Mouse (Mus musculus): ENCODE measurements around the gene Tnni3. TPM values are rescaled to one million over a fixed set of nuclear protein-coding genes. Genes with fewer than 3 reads are reported as not detected.

The Tnni3 gene
- total and polyA plus RNA-seq, 3 experiments = 328 to 353 TPM; not detected in 1

DNA sequence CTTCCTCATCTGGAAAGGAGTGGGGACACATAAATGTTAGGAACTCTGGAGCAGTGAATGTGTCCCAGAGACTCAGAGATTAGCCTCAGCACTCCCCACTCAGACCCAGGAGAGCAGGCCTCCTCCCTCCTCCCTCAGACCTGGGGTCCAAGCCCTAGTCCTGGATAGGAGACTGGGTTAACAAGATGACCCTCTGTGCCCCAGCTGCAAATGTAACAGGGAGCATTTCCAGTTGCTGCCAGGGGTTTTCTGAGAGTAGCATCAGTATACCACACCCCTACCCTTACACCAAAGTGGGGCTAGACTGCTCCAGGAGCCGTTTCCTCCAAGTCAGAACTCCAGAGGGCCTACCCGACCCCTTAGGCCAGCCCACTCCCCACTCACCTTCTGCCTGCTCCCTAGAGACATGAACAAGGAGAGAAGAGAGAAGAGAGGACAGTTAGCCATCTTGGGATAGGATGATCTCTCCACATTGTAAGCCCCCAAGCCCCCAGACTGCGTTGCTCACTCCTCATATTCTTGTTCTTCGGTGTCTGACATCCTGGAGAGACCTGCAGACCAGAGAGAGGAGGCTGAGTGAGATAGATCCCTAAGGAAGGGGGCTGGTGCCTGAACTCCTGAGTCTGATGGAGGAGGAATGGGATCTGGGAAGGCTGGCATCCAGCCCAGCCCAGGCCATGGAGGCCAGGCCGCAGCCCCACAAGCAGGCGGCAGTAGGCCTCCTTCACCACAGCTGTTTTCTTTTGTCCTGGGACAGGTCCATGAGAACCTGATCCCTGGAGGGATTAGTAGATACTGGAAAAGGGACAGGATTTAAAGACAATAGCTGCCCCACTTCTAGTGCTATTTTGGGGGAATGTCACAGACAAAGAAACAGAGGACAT, 10.0 kb downstream of the Tnni3 start:
- Histone ChIP-seq H3K4me1 (ENCODE audit: control insufficient read depth in 1 of 2, insufficient read depth in 2 of 2, low read length in 2 of 2) (peaks cover 3 to 19% of the 10 kb centered on the region in 2 experiments), H3K27ac (ENCODE audit: control insufficient read depth, low read depth, low read length) (no peak overlapping the region), H3K27me3 (ENCODE audit: control insufficient read depth in 1 of 2, insufficient read depth in 2 of 2, low read length in 2 of 2) (no peaks in the 10 kb centered on the region), H3K9me3 (replicated peaks; ENCODE audit: insufficient read depth, low read length) (no peaks in the 10 kb centered on the region), H3K36me3 (ENCODE audit: control insufficient read depth in 1 of 2, insufficient read depth in 2 of 2, low read length in 2 of 2) (peaks cover 0 to 18% of the 10 kb centered on the region in 2 experiments; a peak in 2 of 4 replicates), H3K4me3 (ENCODE audit: control insufficient read depth in 1 of 2, insufficient read depth in 1 of 2, low read depth in 2 of 2, low read length in 2 of 2) (no peak overlapping the region), H3K79me2 (ENCODE audit: control insufficient read depth, insufficient read depth, low read length, poor library complexity) (no peaks in the 10 kb centered on the region), H3K9ac (ENCODE audit: control insufficient read depth, low read depth, low read length, poor library complexity, severe bottlenecking) (no peak overlapping the region)
- DNase-seq (ENCODE audit: low read depth, low spot score) = no peak
- no peak for TF ChIP-seq USF1 (IDR thresholded peaks at IDR 0.05; ENCODE audit: low read depth, low read length)
- no peak for TF ChIP-seq ZNF384 (IDR thresholded peaks at IDR 0.05; ENCODE audit: low read depth, low read length)
- TF ChIP-seq POLR2AphosphoS2 (IDR thresholded peaks at IDR 0.05; ENCODE audit: low read length) = no peak
- TF ChIP-seq SIN3A (IDR thresholded peaks at IDR 0.05; ENCODE audit: low read length) = no peak
- no peak for TF ChIP-seq CHD1 (IDR thresholded peaks at IDR 0.05; ENCODE audit: low read depth, low read length)
- TF ChIP-seq MEF2A (IDR thresholded peaks at IDR 0.05; ENCODE audit: extremely low read depth, insufficient replicate concordance, low read depth, low read length, poor library complexity, severe bottlenecking) = no peak
- TF ChIP-seq NRF1 (IDR thresholded peaks at IDR 0.05; ENCODE audit: insufficient read depth, low read depth, low read length, poor library complexity, severe bottlenecking) = no peak
- TF ChIP-seq MYC (IDR thresholded peaks at IDR 0.05; ENCODE audit: low read depth, low read length) = no peak
- no peak for TF ChIP-seq NELFE (IDR thresholded peaks at IDR 0.05; ENCODE audit: low read depth, low read length)
- no peak for TF ChIP-seq ZC3H11A (IDR thresholded peaks at IDR 0.05; ENCODE audit: low read depth, low read length)
- TF ChIP-seq CTCF (IDR thresholded peaks at IDR 0.05 in 2 of 3, conservative IDR thresholded peaks at IDR 0.05 in 1 of 3; ENCODE audit: control insufficient read depth in 1 of 3, insufficient read depth in 1 of 3, low read depth in 2 of 3, low read length in 3 of 3, poor library complexity in 1 of 3, severe bottlenecking in 1 of 3) = no peak
- TF ChIP-seq UBTF (IDR thresholded peaks at IDR 0.05; ENCODE audit: borderline replicate concordance, insufficient read depth, low read depth, low read length) = no peak
- TF ChIP-seq SMC3 (IDR thresholded peaks at IDR 0.05; ENCODE audit: low read depth, low read length) = no peak
- no peak for TF ChIP-seq MXI1 (IDR thresholded peaks at IDR 0.05; ENCODE audit: low read depth, low read length)
- no peak for TF ChIP-seq EP300 (IDR thresholded peaks at IDR 0.05; ENCODE audit: low read depth in 1 of 2, low read length in 2 of 2)
- TF ChIP-seq TCF12 (IDR thresholded peaks at IDR 0.05; ENCODE audit: low read depth, low read length) = no peak

GRCm38 (mm10) chr7:4513236-4513635, 10.8 kb downstream of the Tnni3 start:
- DNase-seq (ENCODE audit: low read depth, low spot score) = peak; percentile 74
- no peak overlapping the region for H3K9ac ChIP-seq (ENCODE audit: control insufficient read depth, low read depth, low read length, poor library complexity, severe bottlenecking)
- H3K4me1 ChIP-seq (ENCODE audit: control insufficient read depth in 1 of 2, insufficient read depth in 2 of 2, low read length in 2 of 2) = peaks cover 3 to 24% of the 10 kb centered on the region in 2 experiments
- H3K27me3 ChIP-seq (ENCODE audit: control insufficient read depth in 1 of 2, insufficient read depth in 2 of 2, low read length in 2 of 2) = no peaks in the 10 kb centered on the region
- H3K9me3 ChIP-seq (replicated peaks; ENCODE audit: insufficient read depth, low read length) = no peaks in the 10 kb centered on the region
- peaks cover 0 to 21% of the 10 kb centered on the region in 2 experiments; a peak in 2 of 4 replicates for H3K36me3 ChIP-seq (ENCODE audit: control insufficient read depth in 1 of 2, insufficient read depth in 2 of 2, low read length in 2 of 2)
- no peak overlapping the region for H3K27ac ChIP-seq (ENCODE audit: control insufficient read depth, low read depth, low read length)
- TF ChIP-seq SMC3 (IDR thresholded peaks at IDR 0.05; ENCODE audit: low read depth, low read length) (peak; percentile 50), HCFC1 (IDR thresholded peaks at IDR 0.05; ENCODE audit: low read depth, low read length) (no peak), TAL1 (IDR thresholded peaks at IDR 0.05; ENCODE audit: low read length) (no peak), CTCF (IDR thresholded peaks at IDR 0.05 in 2 of 3, conservative IDR thresholded peaks at IDR 0.05 in 1 of 3; ENCODE audit: control insufficient read depth in 1 of 3, insufficient read depth in 1 of 3, low read depth in 2 of 3, low read length in 3 of 3, poor library complexity in 1 of 3, severe bottlenecking in 1 of 3) (peak; percentile 79 to 97 (median 92)), MYC (IDR thresholded peaks at IDR 0.05; ENCODE audit: low read depth, low read length) (no peak), RAD21 (IDR thresholded peaks at IDR 0.05; ENCODE audit: low read depth, low read length) (peak; percentile 2; the same call in 1 of the 2 replicates)
- H3K79me2 ChIP-seq (ENCODE audit: control insufficient read depth, insufficient read depth, low read length, poor library complexity) = no peaks in the 10 kb centered on the region
- no peak overlapping the region for H3K4me3 ChIP-seq (ENCODE audit: control insufficient read depth in 1 of 2, insufficient read depth in 1 of 2, low read depth in 2 of 2, low read length in 2 of 2)

Measured in MEL (cell line).